Mouse (Mus musculus) CD4-positive, CD25-positive, alpha-beta regulatory T cell, adult 4 months (primary cell): ENCODE data around the gene Oasl2. TPM values are rescaled to one million over a fixed set of nuclear protein-coding genes. Genes with fewer than 3 reads are reported as not detected.

Source experiments
- polyA plus RNA-seq, 2 experiments: library from polyadenylated mRNA; unstranded; fragments of 100-300 nt; shearing (Covaris generic); gene quantifications; one replicate each; pipeline ENCODE4 v1.2.1; 2017

Gene Oasl2
- polyA plus RNA-seq, 2 experiments from 2014 or later, result 19.0 to 21.2 TPM

Other genes starting within 250 kb of the Oasl2 start
- 1 to 10 TPM in 1 of 2 experiments, under 1 TPM in 1; 0.13 to 1.4 TPM for gene Trpv4, start 238.5 kb upstream of the Oasl2 start, polyA plus RNA-seq
- gene Gltp, start 206.0 kb upstream of the Oasl2 start, polyA plus RNA-seq, result 100 to 1,000 TPM; 217 to 251 TPM
- 10 to 100 TPM in 1 of 2 experiments, 1 to 10 TPM in 1; 3.7 to 14.3 TPM for gene Tchp, start 189.2 kb upstream of the Oasl2 start, polyA plus RNA-seq
- 10 to 100 TPM; 13.9 to 23.3 TPM for gene Ankrd13a, start 122.3 kb upstream of the Oasl2 start, polyA plus RNA-seq
- 100 to 1,000 TPM; 147 to 207 TPM for gene Git2, start 121.4 kb upstream of the Oasl2 start, polyA plus RNA-seq
- 10 to 100 TPM; 51.9 to 57.3 TPM for gene 1500011B03Rik, start 73.5 kb upstream of the Oasl2 start, polyA plus RNA-seq
- gene 4930519G04Rik, start 43.3 kb upstream of the Oasl2 start, polyA plus RNA-seq, result not detected
- not detected for gene Gm9936, start 38.3 kb upstream of the Oasl2 start, polyA plus RNA-seq
- gene Oasl1, start 26.3 kb downstream of the Oasl2 start, polyA plus RNA-seq, result 1 to 10 TPM; 5.8 to 9.1 TPM
- 10 to 100 TPM; 34.5 to 46.3 TPM for gene 2210016L21Rik, start 45.2 kb downstream of the Oasl2 start, polyA plus RNA-seq
- gene Hnf1a, start 74.2 kb downstream of the Oasl2 start, polyA plus RNA-seq, result under 1 TPM in 1 of 2 experiments, not detected in 1; 0.09 TPM
- gene Sppl3, start 114.2 kb downstream of the Oasl2 start, polyA plus RNA-seq, result 10 to 100 TPM; 10.2 to 14.2 TPM
- gene Gm10401, start 201.4 kb downstream of the Oasl2 start, polyA plus RNA-seq, result 10 to 100 TPM; 15.1 to 18.1 TPM
- gene Acads, start 222.4 kb downstream of the Oasl2 start, polyA plus RNA-seq, result 10 to 100 TPM; 10.6 to 28.4 TPM
- gene Unc119b, start 238.0 kb downstream of the Oasl2 start, polyA plus RNA-seq, result 10 to 100 TPM; 16.1 to 16.4 TPM